Mouse (Mus musculus) megakaryocyte, embryonic 14.5 days (primary cell): ENCODE measurements around the gene Poc5.

Source experiments
- FLI1 ChIP-seq: IDR thresholded peaks from 2 replicates; pipeline ENCODE4 v1.6.1; 2012; ENCODE audit warnings: low read length, inconsistent platforms, mixed read lengths
- GATA1 ChIP-seq: IDR thresholded peaks from 3 replicates; pipeline ENCODE4 v1.6.1; 2012; ENCODE audit warnings: mixed read lengths, low read length, inconsistent platforms, borderline replicate concordance

DNA sequence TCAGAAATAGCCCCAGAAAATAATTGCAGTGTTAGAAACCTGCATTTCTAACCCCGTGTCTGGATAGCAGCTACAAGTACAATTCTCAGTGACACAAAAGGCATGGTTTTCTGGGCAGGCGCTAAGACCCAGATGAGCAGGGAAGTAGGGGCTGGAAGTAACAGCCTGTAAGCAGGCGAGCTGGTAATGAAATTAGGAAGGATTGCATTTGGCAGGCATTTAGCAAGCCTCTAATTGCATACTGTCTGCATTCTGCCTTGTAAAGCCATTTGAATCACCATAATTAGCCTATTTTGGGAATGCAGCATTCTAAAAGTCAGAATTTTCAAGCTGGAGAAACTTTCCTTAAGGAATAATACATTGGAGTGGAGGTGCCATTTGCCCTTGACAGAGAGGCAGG is 38.0 kb downstream of the Poc5 start:
- TF ChIP-seq GATA1, result no peak
- TF ChIP-seq FLI1, result no peak
